Mouse (Mus musculus) midbrain, postnatal 0 days (tissue): Measurements from ENCODE around the gene Gsta4. TPM values are rescaled to one million over a fixed set of nuclear protein-coding genes. Genes with fewer than 3 reads are reported as not detected.

ENCODE experiments used
- ATAC-seq: fragments of 200-750 bp; cut with Nextera tagmentation; 2 replicates; pipeline ENCODE4 v1.8.0; 2017; ENCODE audit warnings: moderate number of reproducible peaks, mild to moderate bottlenecking, moderate TSS enrichment, moderate library complexity; ENCODE audit not compliant: low FRiP score
- DNase-seq: peaks from one replicate; pipeline ENCODE4 v3.0.0-alpha.2; 2015; ENCODE audit warnings: low spot score
- H3K27ac ChIP-seq: fragments of 300-500 bp; sonication (generic); 2 replicates; pipeline ENCODE4 v1.5.1; 2014; ENCODE audit warnings: low read depth, mild to moderate bottlenecking, low read length, mixed read lengths
- H3K27me3 ChIP-seq: fragments of 300-500 bp; sonication (generic); 2 replicates; pipeline ENCODE4 v1.6.1; 2014; ENCODE audit warnings: low read length, control low read depth, mixed read lengths; ENCODE audit not compliant: insufficient read depth
- H3K36me3 ChIP-seq: fragments of 300-500 bp; sonication (generic); 2 replicates; pipeline ENCODE4 v1.6.1; 2014; ENCODE audit warnings: low read length, control low read depth, mixed read lengths; ENCODE audit not compliant: insufficient read depth
- H3K4me1 ChIP-seq: fragments of 300-500 bp; sonication (generic); 2 replicates; pipeline ENCODE4 v1.6.1; 2014; ENCODE audit warnings: mild to moderate bottlenecking, control low read depth, antibody characterized with exemption, low read length, mixed read lengths; ENCODE audit not compliant: insufficient read depth
- H3K4me2 ChIP-seq: fragments of 300-500 bp; sonication (generic); 2 replicates; pipeline ENCODE4 v1.6.1; 2014; ENCODE audit warnings: low read depth, mild to moderate bottlenecking, low read length, mixed read lengths; ENCODE audit not compliant: poor library complexity, severe bottlenecking
- H3K4me3 ChIP-seq: fragments of 300-500 bp; sonication (generic); 2 replicates; pipeline ENCODE4 v1.5.1; 2014; ENCODE audit warnings: low read depth, mild to moderate bottlenecking, low read length, moderate library complexity
- H3K9ac ChIP-seq: fragments of 300-500 bp; sonication (generic); replicated peaks from 2 replicates; pipeline ENCODE4 v1.6.1; 2014; ENCODE audit warnings: mild to moderate bottlenecking, low read length, moderate library complexity, mixed read lengths; ENCODE audit not compliant: poor library complexity, severe bottlenecking
- H3K9me3 ChIP-seq: fragments of 300-500 bp; sonication (generic); 2 replicates; pipeline ENCODE4 v1.6.1; 2016; ENCODE audit warnings: low read length, control low read depth
- CTCF ChIP-seq: IDR thresholded peaks from 2 replicates; pipeline ENCODE4 v1.5.1; 2016; ENCODE audit warnings: antibody characterized with exemption, mild to moderate bottlenecking
- WGBS: fragments of 180-500 bp; shearing (Covaris S2); extraction: QIAGEN DNeasy Blood & Tissue Kit; methylation state at CpG from one replicate; pipeline ENCODE4 v1.1.7; 2014; 5-methylcytosine and 5-hydroxymethylcytosine counted together
- polyA plus RNA-seq: library from polyadenylated mRNA; unstranded; fragments of >200 nt; fragmentation: Nextera tagmentation; extraction: Ambion mirVana; gene quantifications from 2 replicates; pipeline ENCODE4 v1.2.1, GENCODE M21; 2015
- total RNA-seq: library from RNA; depleted of rRNA; stranded (reverse); fragments of >200 nt; gene quantifications from 2 replicates; pipeline ENCODE4 v1.2.3, GENCODE M21; 2014

Gene Gsta4
- total and polyA plus RNA-seq, 2 experiments from 2014 or later: 12.9 to 28.2 TPM

GRCm38 (mm10) chr9:78197801-78198200 lies 15.2 kb downstream of the Gsta4 start:
- Histone ChIP-seq H3K4me3 (no peak overlapping the region), H3K27me3 (no peaks in the 10 kb centered on the region), H3K4me2 (no peak overlapping the region), H3K36me3 (no peaks in the 10 kb centered on the region), H3K4me1 (no peaks in the 10 kb centered on the region), H3K9ac (no peak overlapping the region), H3K27ac (no peak overlapping the region), H3K9me3 (no peaks in the 10 kb centered on the region)
- no peak for TF ChIP-seq CTCF
- 97% methylated on average over 9 of the region's 9 CpGs for WGBS
- ATAC-seq (no peak), DNase-seq (no peak)

DNA sequence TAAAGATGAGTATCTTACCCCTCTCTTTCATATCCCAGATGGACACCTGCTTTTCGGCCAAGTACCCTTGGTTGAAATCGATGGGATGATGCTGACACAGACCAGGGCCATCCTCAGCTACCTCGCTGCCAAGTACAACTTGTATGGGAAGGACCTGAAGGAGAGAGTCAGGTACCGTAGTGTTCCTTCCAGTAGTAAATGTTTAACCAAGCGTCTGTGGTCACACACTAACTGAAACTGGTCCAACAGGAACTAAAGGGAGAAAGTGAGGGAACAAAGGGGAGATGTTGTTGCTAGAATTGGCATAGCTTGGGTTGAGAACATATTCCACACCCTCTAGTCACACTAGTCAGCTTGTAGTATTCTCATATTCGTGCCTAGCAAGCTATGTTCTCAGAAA lies 21.6 kb downstream of the Gsta4 start:
- Histone ChIP-seq H3K4me2 (no peak overlapping the region), H3K36me3 (no peaks in the 10 kb centered on the region), H3K27me3 (no peaks in the 10 kb centered on the region), H3K27ac (no peak overlapping the region), H3K9me3 (no peaks in the 10 kb centered on the region), H3K9ac (no peak overlapping the region), H3K4me1 (no peaks in the 10 kb centered on the region), H3K4me3 (no peak overlapping the region)
- no peak for TF ChIP-seq CTCF
- DNase-seq (no peak), ATAC-seq (no peak)
- 89% methylated on average over 6 of the region's 6 CpGs for WGBS

- Histone ChIP-seq H3K4me2 (no peak overlapping the region), H3K4me3 (no peak overlapping the region), H3K4me1 (no peaks in the 10 kb centered on the region), H3K9me3 (no peaks in the 10 kb centered on the region), H3K27ac (no peak overlapping the region), H3K9ac (no peak overlapping the region), H3K36me3 (no peaks in the 10 kb centered on the region), H3K27me3 (no peaks in the 10 kb centered on the region)
- TF ChIP-seq CTCF: no peak
- 85% methylated on average over 4 of the region's 4 CpGs for WGBS
- DNase-seq: no peak
- ATAC-seq: no peak
Measured at GRCm38 (mm10) chr9:78208956-78209355, 26.4 kb downstream of the Gsta4 start.

DNA sequence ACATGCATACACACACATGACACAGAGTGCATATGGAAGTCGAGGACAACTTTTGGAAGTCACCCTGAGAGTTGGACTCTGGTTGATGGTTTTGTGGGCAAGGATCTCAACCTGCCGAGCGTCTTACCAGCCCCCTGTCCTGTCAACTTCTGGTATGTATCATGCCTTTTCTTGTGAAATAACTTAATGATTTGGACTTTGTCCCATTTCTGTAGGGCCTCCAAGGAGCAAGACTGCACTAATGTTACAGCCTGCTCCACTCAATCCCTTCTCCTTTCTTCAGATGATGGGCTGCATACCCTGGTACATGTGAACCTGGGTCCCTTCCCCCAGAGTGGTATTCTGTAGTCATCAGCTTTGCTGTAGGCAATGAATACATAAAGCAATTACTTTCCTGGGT lies 27.5 kb downstream of the Gsta4 start:
- Histone ChIP-seq H3K4me1 (no peaks in the 10 kb centered on the region), H3K4me2 (no peak overlapping the region), H3K4me3 (no peak overlapping the region), H3K27me3 (no peaks in the 10 kb centered on the region), H3K9ac (no peak overlapping the region), H3K9me3 (no peaks in the 10 kb centered on the region), H3K36me3 (no peaks in the 10 kb centered on the region), H3K27ac (no peak overlapping the region)
- DNase-seq: no peak
- no peak for ATAC-seq
- WGBS: 97% methylated on average over 3 of the region's 3 CpGs
- TF ChIP-seq CTCF: no peak

DNA sequence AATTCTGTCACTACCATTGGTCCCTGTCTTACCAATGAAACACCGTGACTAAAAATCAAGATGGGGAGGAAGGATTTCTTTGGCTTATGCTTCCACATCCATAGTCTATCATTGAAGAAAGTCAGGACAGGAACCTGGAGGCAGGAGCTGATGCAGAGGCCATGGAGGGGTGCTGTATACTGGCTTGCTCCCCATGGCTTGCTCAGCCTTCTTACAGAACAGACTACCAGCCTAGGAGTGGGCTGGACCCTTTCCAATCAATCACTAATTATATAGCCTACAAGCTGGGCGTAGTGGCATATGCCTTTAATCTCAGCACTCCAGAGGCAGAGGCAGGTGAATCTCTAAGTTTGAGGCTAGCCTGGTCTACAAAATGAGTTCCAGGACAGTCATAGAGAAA lies 28.2 kb downstream of the Gsta4 start:
- H3K27ac ChIP-seq: no peak overlapping the region
- H3K9ac ChIP-seq: no peak overlapping the region
- DNase-seq (no peak), ATAC-seq (no peak)
- no peaks in the 10 kb centered on the region for H3K9me3 ChIP-seq
- no peak for TF ChIP-seq CTCF
- H3K4me1 ChIP-seq: no peaks in the 10 kb centered on the region
- H3K36me3 ChIP-seq: no peaks in the 10 kb centered on the region
- 95% methylated on average over 2 of the region's 2 CpGs for WGBS
- H3K4me3 ChIP-seq: no peak overlapping the region
- H3K27me3 ChIP-seq: no peaks in the 10 kb centered on the region
- no peak overlapping the region for H3K4me2 ChIP-seq

GRCm38 (mm10) chr9:78211521-78211920 lies 28.9 kb downstream of the Gsta4 start:
- 96% methylated on average over 3 of the region's 3 CpGs for WGBS
- no peak for DNase-seq
- ATAC-seq: no peak
- no peaks in the 10 kb centered on the region for H3K9me3 ChIP-seq
- H3K36me3 ChIP-seq: no peaks in the 10 kb centered on the region
- no peak overlapping the region for H3K4me3 ChIP-seq
- no peak for TF ChIP-seq CTCF
- H3K27ac ChIP-seq: no peak overlapping the region
- H3K4me2 ChIP-seq: no peak overlapping the region
- no peaks in the 10 kb centered on the region for H3K27me3 ChIP-seq
- no peak overlapping the region for H3K9ac ChIP-seq
- no peaks in the 10 kb centered on the region for H3K4me1 ChIP-seq
